Mouse (Mus musculus): ENCODE measurements around the gene Pik3r2. TPM values are rescaled to one million over a fixed set of nuclear protein-coding genes. Genes with fewer than 3 reads are reported as not detected.

Pik3r2 gene
- polyA plus RNA-seq (2015; fragmentation: Nextera tagmentation; extraction: Ambion mirVana): 22.8 and 27.4 TPM in 2 replicates

GRCm38 (mm10) chr8:70776496-70777444 is at the start of gene Pik3r2:
Gene Pik3r2 (minus strand): TSS chr8:70776713.

GRCm38 (mm10) chr8:70808239-70808638 is 31.7 kb upstream of the Pik3r2 start, which contains the start of gene Il12rb1:
Gene Il12rb1 (plus strand): TSS chr8:70808449.

GRCm38 (mm10) chr8:70804481-70805206 is 28.1 kb upstream of the Pik3r2 start, which contains the start of gene Mast3:
Gene Mast3 (minus strand): TSS chr8:70805054.

GRCm38 (mm10) chr8:70760775-70761406 is 15.6 kb downstream of the Pik3r2 start, which contains the start of gene Mpv17l2:
Gene Mpv17l2 (minus strand): TSS chr8:70760946.

GRCm38 (mm10) chr8:70754043-70754870 is 22.3 kb downstream of the Pik3r2 start, which contains the start of gene Rab3a:
Gene Rab3a (plus strand): TSS chr8:70754679.

GRCm38 (mm10) chr8:70723486-70724210 is 52.9 kb downstream of the Pik3r2 start, which contains the start of gene Pde4c:
Gene Pde4c (plus strand): TSS chr8:70723720.

GRCm38 (mm10) chr8:70718297-70718696 is 58.2 kb downstream of the Pik3r2 start, which contains the start of gene Gm3336:
Gene Gm3336 (plus strand): TSS chr8:70718543.

Other genes with a start within 250 kb of the Pik3r2 start
- gene Fkbp8, start 249.0 kb downstream of the Pik3r2 start, polyA plus RNA-seq (2015; fragmentation: Nextera tagmentation; extraction: Ambion mirVana): 177 and 190 TPM in 2 replicates
- gene Kxd1, start 248.8 kb downstream of the Pik3r2 start, polyA plus RNA-seq (2015; fragmentation: Nextera tagmentation; extraction: Ambion mirVana): 46.7 and 49.2 TPM in 2 replicates
- 9.3 and 10.1 TPM in 2 replicates for gene Ell, start 237.3 kb downstream of the Pik3r2 start, polyA plus RNA-seq (2015; fragmentation: Nextera tagmentation; extraction: Ambion mirVana)
- 50.4 and 57.8 TPM in 2 replicates for gene Isyna1, start 182.3 kb downstream of the Pik3r2 start, polyA plus RNA-seq (2015; fragmentation: Nextera tagmentation; extraction: Ambion mirVana)
- 80.1 and 80.6 TPM in 2 replicates for gene Ssbp4, start 167.8 kb downstream of the Pik3r2 start, polyA plus RNA-seq (2015; fragmentation: Nextera tagmentation; extraction: Ambion mirVana)
- gene Lrrc25, start 160.6 kb downstream of the Pik3r2 start, polyA plus RNA-seq (2015; fragmentation: Nextera tagmentation; extraction: Ambion mirVana): 10.7 and 14.6 TPM in 2 replicates
- 0.79 and 0.93 TPM in 2 replicates for gene Gdf15, start 144.3 kb downstream of the Pik3r2 start, polyA plus RNA-seq (2015; fragmentation: Nextera tagmentation; extraction: Ambion mirVana)
- 13.5 and 15.4 TPM in 2 replicates for gene Pgpep1, start 116.3 kb downstream of the Pik3r2 start, polyA plus RNA-seq (2015; fragmentation: Nextera tagmentation; extraction: Ambion mirVana)
- 209 and 217 TPM in 2 replicates for gene Lsm4, start 103.5 kb downstream of the Pik3r2 start, polyA plus RNA-seq (2015; fragmentation: Nextera tagmentation; extraction: Ambion mirVana)
- 33.3 and 37.5 TPM in 2 replicates for gene Jund, start 77.8 kb downstream of the Pik3r2 start, polyA plus RNA-seq (2015; fragmentation: Nextera tagmentation; extraction: Ambion mirVana)
- gene Iqcn, start 73.3 kb downstream of the Pik3r2 start, polyA plus RNA-seq (2015; fragmentation: Nextera tagmentation; extraction: Ambion mirVana): not detected in 2 replicates
- 0.16 TPM in 1 of 2 replicates, not detected in the other for gene Gm3336, start 58.2 kb downstream of the Pik3r2 start, polyA plus RNA-seq (2015; fragmentation: Nextera tagmentation; extraction: Ambion mirVana)
- gene Pde4c, start 53.0 kb downstream of the Pik3r2 start, polyA plus RNA-seq (2015; fragmentation: Nextera tagmentation; extraction: Ambion mirVana): 0.16 and 0.24 TPM in 2 replicates
- gene Rab3a, start 22.0 kb downstream of the Pik3r2 start, polyA plus RNA-seq (2015; fragmentation: Nextera tagmentation; extraction: Ambion mirVana): 4.8 and 5.3 TPM in 2 replicates
- 53.7 and 56.1 TPM in 2 replicates for gene Mpv17l2, start 15.8 kb downstream of the Pik3r2 start, polyA plus RNA-seq (2015; fragmentation: Nextera tagmentation; extraction: Ambion mirVana)
- gene Mast3, start 28.3 kb upstream of the Pik3r2 start, polyA plus RNA-seq (2015; fragmentation: Nextera tagmentation; extraction: Ambion mirVana): 12.4 and 14.1 TPM in 2 replicates
- 0.60 and 0.93 TPM in 2 replicates for gene Il12rb1, start 31.7 kb upstream of the Pik3r2 start, polyA plus RNA-seq (2015; fragmentation: Nextera tagmentation; extraction: Ambion mirVana)
- gene Arrdc2, start 63.0 kb upstream of the Pik3r2 start, polyA plus RNA-seq (2015; fragmentation: Nextera tagmentation; extraction: Ambion mirVana): 13.1 and 15.0 TPM in 2 replicates
- 0.36 and 0.52 TPM in 2 replicates for gene Kcnn1, start 86.5 kb upstream of the Pik3r2 start, polyA plus RNA-seq (2015; fragmentation: Nextera tagmentation; extraction: Ambion mirVana)
- 54.8 and 56.6 TPM in 2 replicates for gene Ccdc124, start 97.2 kb upstream of the Pik3r2 start, polyA plus RNA-seq (2015; fragmentation: Nextera tagmentation; extraction: Ambion mirVana)
- 0.05 and 0.07 TPM in 2 replicates for gene Slc5a5, start 116.0 kb upstream of the Pik3r2 start, polyA plus RNA-seq (2015; fragmentation: Nextera tagmentation; extraction: Ambion mirVana)
- gene Rpl18a, start 120.7 kb upstream of the Pik3r2 start, polyA plus RNA-seq (2015; fragmentation: Nextera tagmentation; extraction: Ambion mirVana): 4,461 and 4,565 TPM in 2 replicates
- gene Map1s, start 129.2 kb upstream of the Pik3r2 start, polyA plus RNA-seq (2015; fragmentation: Nextera tagmentation; extraction: Ambion mirVana): 18.8 and 21.9 TPM in 2 replicates